Mouse (Mus musculus): Measurements from ENCODE around the gene Med13l.

DNA sequence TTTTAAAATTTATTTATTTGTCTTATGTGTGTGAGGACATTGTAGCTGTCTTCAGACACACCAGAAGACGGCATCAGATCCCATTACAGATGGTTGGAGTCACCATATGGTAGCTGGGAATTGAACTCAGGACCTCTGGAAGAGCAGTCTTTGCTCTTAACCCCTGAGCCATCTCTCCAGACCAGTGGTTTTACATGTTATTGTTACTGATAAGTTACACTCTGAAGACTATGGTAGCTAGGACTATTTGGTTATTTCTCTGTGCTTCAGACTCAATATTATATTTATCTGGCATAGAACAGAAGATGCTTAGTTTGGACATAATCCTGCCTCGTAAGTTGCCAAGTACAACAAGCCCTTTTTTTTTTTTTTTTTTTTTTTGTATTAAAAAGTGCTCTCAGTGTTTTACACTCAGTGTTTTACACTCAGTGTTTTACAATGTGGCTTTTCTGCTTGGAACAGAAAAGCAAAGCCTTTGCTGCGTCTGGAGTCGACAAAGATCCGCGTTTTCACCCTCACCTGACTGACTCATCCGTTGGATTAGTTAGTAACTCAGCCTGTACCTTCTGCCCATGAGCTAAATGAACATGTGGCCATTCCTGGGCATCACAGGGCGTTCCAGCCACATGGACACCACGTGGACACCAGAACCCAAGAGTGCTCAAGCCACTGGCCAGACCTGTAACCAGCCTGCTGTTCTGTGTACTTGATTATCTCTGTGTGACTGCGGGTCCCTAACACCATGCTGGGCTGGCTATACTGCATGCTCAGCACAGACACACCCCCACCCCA is 88.9 kb downstream of the Med13l start:
- TF ChIP-seq GATA1 (IDR thresholded peaks at IDR 0.05; ENCODE audit: borderline replicate concordance, low read length) (no peak), FLI1 (IDR thresholded peaks at IDR 0.05; ENCODE audit: low read length) (no peak)
